Mouse (Mus musculus) liver, postnatal 0 days (tissue): ENCODE measurements at regions not wholly inside any gene's neighbourhood (a gene's known extent, or its start where the extent isn't known, plus 50 kb on each side); places are given as distances from the start of the nearest gene placed in this dataset.

Source experiments
- CTCF ChIP-seq: sonication (generic); IDR thresholded peaks from 2 replicates; pipeline ENCODE4 v1.5.1; 2016; ENCODE audit warnings: antibody characterized with exemption, low read depth
- EP300 ChIP-seq: IDR thresholded peaks from 2 replicates; pipeline ENCODE4 v1.6.1; 2016; ENCODE audit warnings: antibody characterized with exemption, low read depth, mild to moderate bottlenecking

GRCm38 (mm10) chr1:57322535-57322934, 54.9 kb upstream of the 1700066M21Rik start:
- TF ChIP-seq EP300 = no peak
- TF ChIP-seq CTCF = no peak
